Mouse (Mus musculus) mouse embryonic stem cell (cell line): Measurements from ENCODE around the gene Eif3b.
"Not testable (repeated sequence)": the region's sequence is repeated elsewhere in the genome, so short reads cannot be mapped to it uniquely, and the experiment has no call there.

Source experiments
- in situ Hi-C, 2 experiments: fragments of 300-500 bp; cut with MboI; formaldehyde crosslinking; loops; 1 replicate in 1 of 2; 3 replicates in 1 of 2; pipeline ENCODE4 v1.14.3; 2019 to 2020; ENCODE audit warnings: low sequenced_read_pairs in 2 of 2, low pct_unique_long_range_greater_than_20kb in 1 of 2, mixed read lengths in 1 of 2; ENCODE audit not compliant: unreplicated experiment in 1 of 2

Gene Eif3b

DNA sequence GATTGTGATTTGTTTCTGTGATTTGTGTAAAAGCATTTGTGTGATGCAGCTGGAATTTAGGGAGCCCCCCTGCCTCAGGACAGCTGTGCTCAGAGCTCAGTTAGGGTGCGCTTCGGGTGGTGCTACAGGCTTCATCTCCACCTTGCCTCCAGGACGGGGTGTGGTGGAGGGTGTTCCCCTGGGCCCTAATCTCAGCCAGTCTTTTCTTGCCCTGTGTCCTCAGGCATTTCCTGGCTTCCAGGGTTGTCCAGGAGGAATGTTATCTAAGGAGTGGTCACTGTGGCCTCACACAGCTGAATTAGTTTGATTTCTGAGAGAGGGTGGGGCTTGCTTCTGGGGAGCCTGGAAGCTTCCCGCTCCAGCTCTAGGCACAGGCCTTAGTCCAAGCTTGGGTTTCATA lies 24.9 kb downstream of the Eif3b start:
- in situ Hi-C loops: no loop called here

GRCm38 (mm10) chr5:140445345-140445744 lies 26.2 kb downstream of the Eif3b start, which contains the start of gene Gm4869:
Gm4869 (plus strand) TSS chr5:140445645.
- in situ Hi-C loops: no loop called here

DNA sequence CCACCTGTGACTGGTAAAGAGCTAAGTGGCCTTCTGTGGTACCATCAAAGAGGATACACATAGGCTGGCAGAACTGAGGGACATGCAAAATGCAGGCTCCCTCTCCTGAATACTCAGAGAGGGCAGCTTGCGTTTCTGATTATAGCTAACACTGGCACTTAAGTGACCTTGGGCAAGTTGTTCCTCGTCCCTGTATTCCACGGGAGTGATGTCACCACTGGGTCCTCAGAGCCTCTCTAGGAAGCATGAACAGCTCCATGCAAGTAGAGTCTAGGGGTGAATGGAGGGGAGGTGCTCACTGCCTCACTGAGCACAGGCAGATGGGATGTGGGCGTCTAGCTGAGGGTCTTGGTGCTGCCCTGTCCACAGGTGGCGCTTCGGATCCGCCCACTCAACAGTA lies 26.9 kb downstream of the Eif3b start:
- in situ Hi-C loops: no loop called here

DNA sequence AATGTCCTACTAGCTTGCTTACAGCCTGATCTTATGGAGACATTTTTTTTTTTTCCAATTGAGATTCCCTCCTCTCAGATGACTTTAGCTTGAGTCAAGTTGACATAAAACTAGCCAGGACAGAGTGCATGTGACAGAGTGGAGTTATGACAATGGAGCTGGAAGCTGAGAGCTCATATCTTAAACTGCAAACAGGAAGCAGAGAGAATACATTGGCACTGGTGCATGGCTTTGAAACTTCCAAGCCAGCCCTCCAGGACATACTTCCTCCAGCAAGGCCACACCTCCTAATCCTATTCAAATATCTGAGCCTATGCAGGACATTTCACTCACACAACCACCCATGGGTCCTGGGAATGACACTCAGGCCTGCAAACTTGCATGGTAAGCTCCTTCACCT lies 35.4 kb downstream of the Eif3b start:
- in situ Hi-C loops: no loop called here

- in situ Hi-C loops: no loop called here
These were observed 36.3 kb downstream of the Eif3b start for GRCm38 (mm10) chr5:140455466-140455865.

- in situ Hi-C loops: no loop called here
These were observed 42.3 kb downstream of the Eif3b start for GRCm38 (mm10) chr5:140461476-140461875.

- in situ Hi-C loops: not testable (repeated sequence)
These were observed 44.0 kb downstream of the Eif3b start for GRCm38 (mm10) chr5:140463151-140463550.

DNA sequence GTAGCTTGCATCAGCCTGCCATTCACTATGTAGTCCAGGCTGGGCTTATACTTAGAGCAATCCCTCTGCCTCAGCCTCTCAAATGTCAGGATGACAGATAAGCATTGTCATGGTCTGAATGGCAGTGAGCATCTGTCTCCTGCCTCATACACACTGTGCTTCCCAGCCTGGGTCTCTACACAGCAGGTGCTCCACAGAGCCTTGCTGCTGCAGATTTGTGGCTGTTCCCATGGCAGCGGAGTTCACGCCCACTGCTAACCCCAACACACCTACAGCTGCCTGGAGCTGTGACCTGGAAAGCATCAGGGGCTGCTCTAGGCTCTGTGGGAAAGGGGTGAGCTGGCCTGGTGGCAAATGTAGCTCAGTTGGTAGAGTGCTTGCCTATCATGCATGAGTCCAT lies 45.8 kb downstream of the Eif3b start:
- in situ Hi-C loops: no loop called here

- in situ Hi-C loops: loop anchor here (10.0 kb wide), 3 partner anchors 52 to 142 kb away; no protein-coding TSS in a partner anchor
These were observed 53.2 kb downstream of the Eif3b start for GRCm38 (mm10) chr5:140472336-140472735.

GRCm38 (mm10) chr5:140481458-140481857 lies 62.3 kb downstream of the Eif3b start:
- in situ Hi-C loops: no loop called here

- in situ Hi-C loops: no loop called here
These were observed 72.0 kb downstream of the Eif3b start for GRCm38 (mm10) chr5:140491142-140491541.

DNA sequence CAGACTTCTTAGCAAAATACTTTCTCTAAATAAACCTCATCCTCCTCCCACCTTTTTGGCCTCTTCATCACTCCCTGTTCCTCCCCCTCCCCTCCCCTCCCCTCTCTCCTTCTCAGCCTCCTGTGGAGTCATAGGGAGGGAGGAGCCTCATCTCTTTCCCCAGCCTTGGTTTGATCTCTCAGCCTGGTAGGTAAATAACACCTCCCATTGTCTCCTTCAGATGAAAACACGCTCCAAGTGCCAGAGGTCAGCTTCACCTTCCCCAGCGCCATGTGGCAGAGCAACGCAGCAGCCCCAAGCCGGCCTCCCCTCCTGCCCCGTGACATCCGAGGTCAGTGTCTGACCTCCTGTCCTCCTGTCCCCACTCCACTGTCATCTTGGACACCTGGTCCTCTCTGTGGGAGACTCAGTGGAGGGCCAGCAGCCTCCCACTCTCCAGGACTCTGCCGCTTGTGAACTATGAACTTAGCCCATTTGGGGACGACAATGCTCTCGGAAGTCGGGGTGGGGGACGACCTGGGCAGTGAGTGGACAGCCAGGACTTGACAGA lies 73.6 kb downstream of the Eif3b start:
- in situ Hi-C loops: no loop called here
